Mouse (Mus musculus) intestine, embryonic 14.5 days (tissue): ENCODE measurements at regions not wholly inside any gene's neighbourhood (a gene's known extent, or its start where the extent isn't known, plus 50 kb on each side); places are given as distances from the start of the nearest gene placed in this dataset.
A peak's percentile ranks its signal among the peaks of the same experiment; 100 is the strongest.

Experiments
- ATAC-seq: fragments of 200-750 bp; cut with Nextera tagmentation; replicated peaks from 2 replicates; pipeline ENCODE4 v1.8.0; 2017; ENCODE audit warnings: low read depth, moderate number of reproducible peaks, moderate TSS enrichment, moderate library complexity; ENCODE audit not compliant: low FRiP score, low TSS enrichment
- DNase-seq: peaks from one replicate; pipeline ENCODE4 v3.0.0-alpha.2; 2018; ENCODE audit warnings: low spot score
- H3K27ac ChIP-seq: fragments of 300-500 bp; sonication (generic); 2 replicates; pipeline ENCODE4 v1.5.1; 2014; ENCODE audit warnings: low read depth, mild to moderate bottlenecking, control low read depth
- H3K27me3 ChIP-seq: fragments of 300-500 bp; sonication (generic); replicated peaks from 2 replicates; pipeline ENCODE4 v1.6.1; 2014; ENCODE audit warnings: low read length, control low read depth; ENCODE audit not compliant: control insufficient read depth, insufficient read depth
- H3K36me3 ChIP-seq: fragments of 300-500 bp; sonication (generic); 2 replicates; pipeline ENCODE4 v1.6.1; 2014; ENCODE audit warnings: low read length, control low read depth; ENCODE audit not compliant: control insufficient read depth, insufficient read depth
- H3K4me1 ChIP-seq: fragments of 300-500 bp; sonication (generic); replicated peaks from 2 replicates; pipeline ENCODE4 v1.6.1; 2014; ENCODE audit warnings: low read length, control low read depth, mixed read lengths; ENCODE audit not compliant: control insufficient read depth, insufficient read depth
- H3K4me2 ChIP-seq: fragments of 300-500 bp; sonication (generic); 2 replicates; pipeline ENCODE4 v1.6.1; 2014; ENCODE audit warnings: low read length
- H3K4me3 ChIP-seq: fragments of 300-500 bp; sonication (generic); 2 replicates; pipeline ENCODE4 v1.5.1; 2014; ENCODE audit warnings: low read depth, low read length, control low read depth, mixed read lengths
- H3K9ac ChIP-seq: fragments of 300-500 bp; sonication (generic); 2 replicates; pipeline ENCODE4 v1.6.1; 2014; ENCODE audit warnings: mild to moderate bottlenecking, low read length
- H3K9me3 ChIP-seq: fragments of 300-500 bp; sonication (generic); 2 replicates; pipeline ENCODE4 v1.6.1; 2016; ENCODE audit warnings: low read length, control low read depth; ENCODE audit not compliant: control insufficient read depth
- WGBS: fragments of 180-500 bp; shearing (Covaris S2); extraction: QIAGEN DNeasy Blood & Tissue Kit; methylation state at CpG from one replicate; pipeline ENCODE4 v1.1.7; 2014; 5-methylcytosine and 5-hydroxymethylcytosine counted together

DNA sequence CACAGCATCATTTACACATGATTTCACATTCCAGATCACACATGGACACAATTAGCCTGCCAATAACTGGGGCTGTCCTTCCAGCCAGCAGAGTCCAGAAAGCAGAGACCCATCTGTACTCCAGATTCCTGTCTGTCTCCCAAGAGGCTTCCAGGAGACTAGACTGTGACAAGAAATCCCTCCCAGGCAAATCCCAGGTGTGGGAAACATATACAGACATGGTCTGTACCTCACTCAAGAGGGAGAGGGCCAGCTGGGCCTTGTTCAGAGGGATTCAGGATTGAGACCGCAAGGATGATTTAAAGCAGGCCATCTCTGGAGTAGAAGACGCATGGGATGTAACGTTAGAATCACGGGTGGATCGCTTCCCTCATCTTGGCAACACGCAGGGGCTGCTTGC lies 182.7 kb upstream of the Prr30 start:
- Histone ChIP-seq H3K27ac (no peak overlapping the region), H3K4me3 (no peak overlapping the region), H3K4me2 (no peak overlapping the region), H3K9ac (no peak overlapping the region), H3K27me3 (no peaks in the 10 kb centered on the region), H3K36me3 (no peaks in the 10 kb centered on the region), H3K4me1 (no peaks in the 10 kb centered on the region), H3K9me3 (no peaks in the 10 kb centered on the region)
- ATAC-seq (no peak), DNase-seq (no peak)
- WGBS, result 45% methylated on average over 6 of the region's 6 CpGs

GRCm38 (mm10) chr14:101381943-101382342 lies 181.8 kb upstream of the Prr30 start:
- Histone ChIP-seq H3K4me3 (no peak overlapping the region), H3K36me3 (no peaks in the 10 kb centered on the region), H3K4me2 (no peak overlapping the region), H3K9ac (no peak overlapping the region), H3K9me3 (no peaks in the 10 kb centered on the region), H3K27ac (no peak overlapping the region), H3K4me1 (no peaks in the 10 kb centered on the region), H3K27me3 (no peaks in the 10 kb centered on the region)
- no peak for DNase-seq
- 63% methylated on average over 2 of the region's 2 CpGs for WGBS
- ATAC-seq, result no peak

GRCm38 (mm10) chr14:101379663-101380006 lies 179.5 kb upstream of the Prr30 start:
- Histone ChIP-seq H3K9ac (no peak overlapping the region), H3K4me1 (no peaks in the 10 kb centered on the region), H3K4me2 (peak overlapping the region; percentile 57; the same call in 1 of the 2 replicates), H3K4me3 (no peak overlapping the region), H3K27me3 (no peaks in the 10 kb centered on the region), H3K36me3 (no peaks in the 10 kb centered on the region), H3K9me3 (no peaks in the 10 kb centered on the region), H3K27ac (no peak overlapping the region)
- WGBS, result 41% methylated on average over 4 of the region's 4 CpGs
- DNase-seq (no peak), ATAC-seq (no peak)

DNA sequence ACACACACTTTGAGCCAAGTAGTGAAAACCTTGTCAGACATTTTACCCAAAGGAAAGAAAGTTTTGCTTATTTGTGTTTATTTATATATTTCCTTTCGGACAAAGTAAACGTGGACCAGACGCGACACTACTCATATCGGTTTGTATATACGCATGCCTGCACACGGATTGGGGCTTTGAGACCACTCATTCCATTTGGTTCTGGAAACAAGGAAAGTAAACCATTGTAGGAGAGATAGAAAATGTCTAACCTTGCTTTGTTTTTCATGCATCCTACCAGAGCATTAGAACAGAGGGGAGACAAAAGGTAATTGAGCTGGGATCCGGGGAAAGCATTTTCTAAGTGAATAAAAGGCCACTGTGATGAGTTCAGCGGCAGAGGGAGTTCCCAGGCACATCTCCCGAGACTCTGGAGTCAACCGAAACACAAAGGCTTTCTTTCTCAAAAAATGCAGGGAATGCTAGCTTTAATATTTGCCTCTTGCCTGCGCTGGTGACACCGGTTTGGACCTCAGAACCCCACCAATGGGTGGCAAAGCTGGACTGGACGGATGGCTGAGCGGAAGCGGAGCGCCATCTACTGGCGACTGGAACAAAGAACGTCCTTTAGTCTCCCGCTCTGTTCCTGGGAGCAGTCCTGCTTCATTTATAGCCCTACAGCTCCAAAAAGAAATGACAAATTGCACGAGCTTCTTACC lies 179.0 kb upstream of the Prr30 start:
- peak overlapping the region; percentile 57 for H3K4me2 ChIP-seq
- DNase-seq (peak; percentile 88), ATAC-seq (peak; percentile 85)
- H3K4me3 ChIP-seq, result peak overlapping the region; percentile 18
- H3K9me3 ChIP-seq, result no peaks in the 10 kb centered on the region
- no peak overlapping the region for H3K27ac ChIP-seq
- H3K36me3 ChIP-seq, result no peaks in the 10 kb centered on the region
- WGBS, result 17% methylated on average over 21 of the region's 21 CpGs
- no peaks in the 10 kb centered on the region for H3K27me3 ChIP-seq
- no peaks in the 10 kb centered on the region for H3K4me1 ChIP-seq
- H3K9ac ChIP-seq, result 0 out of 2 replicates have a peak overlapping the region, but pooled peaks have one; percentile 27

DNA sequence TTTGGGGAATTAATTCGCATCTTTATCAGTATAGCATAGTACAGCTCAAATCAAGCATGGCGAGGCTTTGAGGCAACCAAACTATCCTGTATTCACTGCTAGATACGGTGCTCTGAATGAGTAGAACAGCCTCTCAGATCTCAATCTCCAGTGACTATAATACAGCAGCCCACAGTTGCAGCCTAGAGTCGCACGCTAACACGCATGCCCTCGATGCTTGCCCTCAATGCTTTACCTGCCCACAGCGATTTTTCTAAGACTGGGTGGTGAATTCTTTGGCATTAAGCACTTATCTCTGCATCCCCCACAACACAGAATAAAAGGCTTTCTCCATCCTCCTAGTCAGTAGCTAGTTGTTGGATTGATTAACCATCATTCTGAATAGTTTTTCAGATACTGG lies 178.4 kb upstream of the Prr30 start:
- H3K27ac ChIP-seq, result no peak overlapping the region
- peak overlapping the region; percentile 57 for H3K4me2 ChIP-seq
- no peak overlapping the region for H3K9ac ChIP-seq
- H3K36me3 ChIP-seq, result no peaks in the 10 kb centered on the region
- H3K4me3 ChIP-seq, result no peak overlapping the region
- DNase-seq, result no peak
- ATAC-seq, result no peak
- no peaks in the 10 kb centered on the region for H3K4me1 ChIP-seq
- WGBS, result 87% methylated on average over 8 of the region's 8 CpGs
- no peaks in the 10 kb centered on the region for H3K9me3 ChIP-seq
- H3K27me3 ChIP-seq, result no peaks in the 10 kb centered on the region

- no peak overlapping the region for H3K4me2 ChIP-seq
- no peak overlapping the region for H3K4me3 ChIP-seq
- no peaks in the 10 kb centered on the region for H3K36me3 ChIP-seq
- ATAC-seq (no peak), DNase-seq (no peak)
- no peak overlapping the region for H3K9ac ChIP-seq
- H3K27ac ChIP-seq, result no peak overlapping the region
- 80% methylated on average over 1 of the region's 1 CpGs for WGBS
- H3K4me1 ChIP-seq, result no peaks in the 10 kb centered on the region
- no peaks in the 10 kb centered on the region for H3K9me3 ChIP-seq
- no peaks in the 10 kb centered on the region for H3K27me3 ChIP-seq
Measured at GRCm38 (mm10) chr14:101376690-101377089, 176.6 kb upstream of the Prr30 start.

DNA sequence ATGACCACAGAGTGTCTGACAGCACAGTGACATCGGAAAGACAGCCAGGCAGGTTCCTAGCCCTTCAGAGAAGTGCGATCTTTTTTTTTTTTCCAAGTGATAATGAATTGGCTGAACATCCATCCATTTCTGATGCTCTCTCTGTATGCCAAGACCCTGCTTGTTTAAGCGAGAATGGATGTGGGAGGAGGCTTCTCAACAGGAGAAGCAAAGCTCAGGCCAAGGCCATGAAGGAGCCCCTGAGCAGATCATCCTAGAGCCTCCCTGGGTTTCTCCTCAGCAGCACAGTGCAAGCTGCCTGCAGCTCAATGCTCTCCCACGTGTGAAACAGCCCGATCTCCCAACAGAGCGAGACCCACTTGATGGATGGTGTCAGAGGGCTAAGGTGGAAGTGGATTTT lies 175.7 kb upstream of the Prr30 start:
- no peak overlapping the region for H3K27ac ChIP-seq
- H3K9me3 ChIP-seq, result no peaks in the 10 kb centered on the region
- H3K9ac ChIP-seq, result no peak overlapping the region
- 59% methylated on average over 6 of the region's 6 CpGs for WGBS
- H3K4me3 ChIP-seq, result no peak overlapping the region
- ATAC-seq (no peak), DNase-seq (no peak)
- H3K36me3 ChIP-seq, result no peaks in the 10 kb centered on the region
- no peaks in the 10 kb centered on the region for H3K27me3 ChIP-seq
- H3K4me2 ChIP-seq, result no peak overlapping the region
- no peaks in the 10 kb centered on the region for H3K4me1 ChIP-seq

GRCm38 (mm10) chr14:101373864-101374263 lies 173.7 kb upstream of the Prr30 start:
- H3K27ac ChIP-seq, result no peak overlapping the region
- no peaks in the 10 kb centered on the region for H3K4me1 ChIP-seq
- WGBS, result 96% methylated on average over 4 of the region's 4 CpGs

DNA sequence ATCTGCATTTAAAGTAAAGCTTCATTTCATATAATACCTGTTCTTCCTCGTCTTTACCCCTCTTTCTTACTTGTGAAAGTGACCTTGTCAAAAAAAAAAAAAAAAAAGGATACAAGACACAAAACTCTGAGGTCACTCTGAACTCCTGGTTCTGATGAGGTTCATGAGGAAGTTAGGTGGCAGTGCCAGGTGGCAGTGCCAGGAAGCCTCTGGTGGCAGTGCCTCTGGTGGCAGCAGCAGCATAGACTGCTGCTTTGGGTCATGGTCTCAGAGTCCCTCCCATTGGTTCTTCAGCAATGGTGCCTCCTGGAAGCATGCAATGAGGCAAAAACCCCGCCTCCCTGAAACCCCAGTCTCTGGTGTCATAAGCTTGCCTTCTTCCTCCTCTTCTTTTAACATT lies 159.7 kb upstream of the Prr30 start:
- H3K4me3 ChIP-seq, result no peak overlapping the region
- DNase-seq (no peak), ATAC-seq (no peak)
- H3K36me3 ChIP-seq, result no peaks in the 10 kb centered on the region
- H3K9me3 ChIP-seq, result no peaks in the 10 kb centered on the region
- H3K27me3 ChIP-seq, result no peaks in the 10 kb centered on the region
- H3K27ac ChIP-seq, result no peak overlapping the region
- H3K4me2 ChIP-seq, result no peak overlapping the region
- no peak overlapping the region for H3K9ac ChIP-seq
- peaks cover 4% of the 10 kb centered on the region; the same call in 1 of the 2 replicates for H3K4me1 ChIP-seq
- whole genome bisulfite sequencing, result 86% methylated on average over 2 of the region's 2 CpGs

More at GRCm38 (mm10) chr14:101373864-101374263, 173.7 kb upstream of the Prr30 start:
- ATAC-seq, result no peak
- no peak overlapping the region for H3K4me2 ChIP-seq
- H3K27me3 ChIP-seq, result no peaks in the 10 kb centered on the region
- no peaks in the 10 kb centered on the region for H3K36me3 ChIP-seq
- H3K9me3 ChIP-seq, result no peaks in the 10 kb centered on the region
- DNase-seq, result no peak
- H3K4me3 ChIP-seq, result no peak overlapping the region
- no peak overlapping the region for H3K9ac ChIP-seq
